Mouse (Mus musculus): Measurements from ENCODE around the gene Nr5a2.

Gene Nr5a2

GRCm38 (mm10) chr1:136951155-136951650 is 9.0 kb downstream of the Nr5a2 start:
- in situ Hi-C loops (cut with MboI, MseI) = loop anchor here in 1 of 2 experiments (25.0 kb wide), 1 partner anchor 1889 kb away; no protein-coding TSS in a partner anchor

GRCm38 (mm10) chr1:136949323-136949741 is 10.9 kb downstream of the Nr5a2 start:
- in situ Hi-C loops (cut with MboI, MseI) = loop anchor here in 1 of 2 experiments (10.0 kb wide), 1 partner anchor 1615 kb away; no protein-coding TSS in a partner anchor

GRCm38 (mm10) chr1:136948511-136949275 is 11.6 kb downstream of the Nr5a2 start:
- in situ Hi-C loops (cut with MboI, MseI) = loop anchor here in 1 of 2 experiments (10.0 kb wide), 1 partner anchor 1614 kb away; no protein-coding TSS in a partner anchor

GRCm38 (mm10) chr1:136948127-136948422 is 12.2 kb downstream of the Nr5a2 start:
- in situ Hi-C loops (cut with MboI, MseI) = loop anchor here in 1 of 2 experiments (10.0 kb wide), 1 partner anchor 1613 kb away; no protein-coding TSS in a partner anchor

GRCm38 (mm10) chr1:136947394-136948126 is 12.7 kb downstream of the Nr5a2 start:
- in situ Hi-C loops (cut with MboI, MseI) = loop anchor here in 1 of 2 experiments (10.0 kb wide), 1 partner anchor 1613 kb away; no protein-coding TSS in a partner anchor

GRCm38 (mm10) chr1:136946806-136947393 is 13.3 kb downstream of the Nr5a2 start:
- in situ Hi-C loops (cut with MboI, MseI) = loop anchor here in 1 of 2 experiments (10.0 kb wide), 1 partner anchor 1612 kb away; no protein-coding TSS in a partner anchor

- in situ Hi-C loops (cut with MboI, MseI) = loop anchor here in 1 of 2 experiments (10.0 kb wide), 1 partner anchor 1612 kb away; no protein-coding TSS in a partner anchor
Observed at GRCm38 (mm10) chr1:136946404-136946803, 13.8 kb downstream of the Nr5a2 start.

GRCm38 (mm10) chr1:136945876-136946275 is 14.4 kb downstream of the Nr5a2 start:
- in situ Hi-C loops (cut with MboI, MseI) = loop anchor here in 1 of 2 experiments (10.0 kb wide), 1 partner anchor 1611 kb away; no protein-coding TSS in a partner anchor

GRCm38 (mm10) chr1:136945426-136945825 is 14.8 kb downstream of the Nr5a2 start:
- in situ Hi-C loops (cut with MboI, MseI) = loop anchor here in 1 of 2 experiments (10.0 kb wide), 1 partner anchor 1611 kb away; no protein-coding TSS in a partner anchor

- in situ Hi-C loops (cut with MboI, MseI) = loop anchor here in 1 of 2 experiments (10.0 kb wide), 1 partner anchor 1606 kb away; no protein-coding TSS in a partner anchor
Observed at GRCm38 (mm10) chr1:136940603-136941002, 19.6 kb downstream of the Nr5a2 start.

- in situ Hi-C loops (cut with MboI, MseI) = no loop called here
Observed at GRCm38 (mm10) chr1:136939220-136939619, 21.0 kb downstream of the Nr5a2 start.

- in situ Hi-C loops (cut with MboI, MseI) = no loop called here
Observed at GRCm38 (mm10) chr1:136935960-136936324, 24.3 kb downstream of the Nr5a2 start.

- in situ Hi-C loops (cut with MboI, MseI) = no loop called here
Observed at GRCm38 (mm10) chr1:136935316-136935959, 24.8 kb downstream of the Nr5a2 start.

- in situ Hi-C loops (cut with MboI, MseI) = no loop called here
Observed at GRCm38 (mm10) chr1:136934051-136934450, 26.2 kb downstream of the Nr5a2 start.

- in situ Hi-C loops (cut with MboI, MseI) = no loop called here
Observed at GRCm38 (mm10) chr1:136931026-136931425, 29.2 kb downstream of the Nr5a2 start.

- in situ Hi-C loops (cut with MboI, MseI) = no loop called here
Observed at GRCm38 (mm10) chr1:136929743-136930142, 30.5 kb downstream of the Nr5a2 start.

- in situ Hi-C loops (cut with MboI, MseI) = no loop called here
Observed at GRCm38 (mm10) chr1:136927428-136927827, 32.8 kb downstream of the Nr5a2 start.

GRCm38 (mm10) chr1:136926026-136926425 is 34.2 kb downstream of the Nr5a2 start:
- in situ Hi-C loops (cut with MboI, MseI) = no loop called here

GRCm38 (mm10) chr1:136920089-136920488 is 40.2 kb downstream of the Nr5a2 start:
- in situ Hi-C loops (cut with MboI, MseI) = no loop called here

GRCm38 (mm10) chr1:136918791-136919190 is 41.5 kb downstream of the Nr5a2 start:
- in situ Hi-C loops (cut with MboI, MseI) = no loop called here

- in situ Hi-C loops (cut with MboI, MseI) = no loop called here
Observed at GRCm38 (mm10) chr1:136915438-136915837, 44.8 kb downstream of the Nr5a2 start.

All from T-helper 17 cell (primary cell).